Mouse (Mus musculus) brain, adult 2 months (tissue): ENCODE results near the gene Gm21394.
"Not testable (repeated sequence)": the region's sequence is repeated elsewhere in the genome, so short reads cannot be mapped to it uniquely, and the experiment has no call there.

Experiments
- DNase-seq: peaks from one replicate; pipeline ENCODE4 v3.0.0; 2011; ENCODE audit warnings: low read depth, low spot score

Gene Gm21394

DNA sequence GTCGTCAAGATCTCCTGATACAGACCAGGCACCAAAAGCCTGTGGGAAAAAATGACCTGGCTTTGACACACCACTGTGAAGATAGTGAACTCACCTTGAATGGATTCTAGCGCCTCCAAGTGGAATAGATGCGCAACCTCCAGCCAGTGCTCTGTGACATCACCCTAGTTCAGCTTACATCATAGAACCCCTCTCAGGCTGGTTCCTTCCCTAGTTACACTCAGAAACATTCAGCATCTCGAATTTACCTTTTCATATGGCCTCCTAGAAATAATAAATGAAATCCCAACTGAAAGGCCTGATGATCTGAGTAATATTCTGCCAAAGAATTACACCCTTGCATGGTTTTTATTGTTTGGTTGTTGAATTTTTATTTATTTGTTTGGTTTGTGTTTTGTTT, at the start of gene Gm21394:
Gm21394 (minus strand) TSS at position 101 of the 400 bp plus-strand sequence.
- not testable (repeated sequence) for DNase-seq
